Mouse (Mus musculus) heart, postnatal 36 days (tissue): ENCODE measurements at regions not wholly inside any gene's neighbourhood (a gene's known extent, or its start where the extent isn't known, plus 50 kb on each side); places are given as distances from the start of the nearest gene placed in this dataset.

Experiments used
- DNase-seq, 2 experiments: peaks; one replicate each; pipeline ENCODE4 v3.0.0; 2021 to 2022
- intact Hi-C: fragments of 180-260 bp; cut with DNase I; formaldehyde crosslinking; loops from one replicate; pipeline ENCODE4 v1.15.1; 2025

GRCm38 (mm10) chr2:92743911-92744310 is 144.4 kb downstream of the Chst1 start:
- no peak for DNase-seq
- intact Hi-C loops = loop anchor here (2.0 to 5.0 kb wide), 4 partner anchors 67 to 257 kb away; no protein-coding TSS in a partner anchor

GRCm38 (mm10) chr2:92747406-92747805 is 147.9 kb downstream of the Chst1 start:
- no peak for DNase-seq

GRCm38 (mm10) chr2:92750116-92750515 is 150.6 kb downstream of the Chst1 start:
- intact Hi-C loops = no loop called here
- DNase-seq = no peak

More at GRCm38 (mm10) chr2:92747406-92747805, 147.9 kb downstream of the Chst1 start:
- intact Hi-C loops = no loop called here

- intact Hi-C loops = no loop called here
- DNase-seq = no peak
Measured at GRCm38 (mm10) chr2:92750672-92751071, 151.2 kb downstream of the Chst1 start.

GRCm38 (mm10) chr2:92751256-92751655 is 151.7 kb downstream of the Chst1 start:
- intact Hi-C loops = no loop called here
- no peak for DNase-seq

- intact Hi-C loops = no loop called here
Measured at GRCm38 (mm10) chr2:92752156-92752555, 152.6 kb downstream of the Chst1 start.

GRCm38 (mm10) chr2:92752794-92753193 is 153.3 kb downstream of the Chst1 start:
- intact Hi-C loops = no loop called here
- no peak for DNase-seq

More at GRCm38 (mm10) chr2:92752156-92752555, 152.6 kb downstream of the Chst1 start:
- no peak for DNase-seq

- intact Hi-C loops = no loop called here
- no peak for DNase-seq
Measured at GRCm38 (mm10) chr2:92754505-92755280, 155.2 kb downstream of the Chst1 start.

- no peak for DNase-seq
- intact Hi-C loops = no loop called here
Measured at GRCm38 (mm10) chr2:92756491-92756890, 157.0 kb downstream of the Chst1 start.

- no peak for DNase-seq
- intact Hi-C loops = no loop called here
Measured at GRCm38 (mm10) chr2:92758775-92759174, 156.1 kb upstream of the Syt13 start.

- intact Hi-C loops = no loop called here
- no peak for DNase-seq
Measured at GRCm38 (mm10) chr2:92763881-92764635, 150.8 kb upstream of the Syt13 start.

- no peak for DNase-seq
Measured at GRCm38 (mm10) chr2:92767476-92768005, 147.4 kb upstream of the Syt13 start.

GRCm38 (mm10) chr2:92768088-92768487 is 146.8 kb upstream of the Syt13 start:
- intact Hi-C loops = no loop called here
- DNase-seq = peak; percentile 36 to 39

More at GRCm38 (mm10) chr2:92767476-92768005, 147.4 kb upstream of the Syt13 start:
- intact Hi-C loops = no loop called here

GRCm38 (mm10) chr2:92769061-92769460 is 145.8 kb upstream of the Syt13 start:
- DNase-seq = no peak
- intact Hi-C loops = no loop called here

GRCm38 (mm10) chr2:92770098-92770497 is 144.8 kb upstream of the Syt13 start:
- DNase-seq = no peak
- intact Hi-C loops = no loop called here

GRCm38 (mm10) chr2:92772623-92773022 is 142.3 kb upstream of the Syt13 start:
- DNase-seq = no peak
- intact Hi-C loops = no loop called here

- DNase-seq = no peak
Measured at GRCm38 (mm10) chr2:92776497-92776896, 138.4 kb upstream of the Syt13 start.

GRCm38 (mm10) chr2:92779101-92779500 is 135.8 kb upstream of the Syt13 start:
- DNase-seq = no peak
- intact Hi-C loops = no loop called here

More at GRCm38 (mm10) chr2:92776497-92776896, 138.4 kb upstream of the Syt13 start:
- intact Hi-C loops = no loop called here

- intact Hi-C loops = no loop called here
- DNase-seq = no peak
Measured at GRCm38 (mm10) chr2:92780021-92780420, 134.9 kb upstream of the Syt13 start.

GRCm38 (mm10) chr2:92781451-92781850 is 133.4 kb upstream of the Syt13 start:
- intact Hi-C loops = no loop called here

GRCm38 (mm10) chr2:92782621-92783020 is 132.3 kb upstream of the Syt13 start:
- no peak for DNase-seq
- intact Hi-C loops = no loop called here

More at GRCm38 (mm10) chr2:92781451-92781850, 133.4 kb upstream of the Syt13 start:
- DNase-seq = no peak
